Mouse (Mus musculus) MEL (cell line): ENCODE data around the gene Rpl31. TPM values are rescaled to one million over a fixed set of nuclear protein-coding genes. Genes with fewer than 3 reads are reported as not detected.

Experiments used
- DNase-seq: peaks from one replicate; pipeline ENCODE4 v3.0.0; 2011; ENCODE audit warnings: low read depth, low spot score
- H3K27ac ChIP-seq: 2 replicates; pipeline ENCODE4 v1.5.1; 2012; ENCODE audit warnings: low read depth, mild to moderate bottlenecking, control low read depth, low read length, moderate library complexity; ENCODE audit not compliant: control insufficient read depth
- H3K27me3 ChIP-seq, 2 experiments: fragments of 150-350 bp in 1 of 2; sonication (generic) in 1 of 2; 2 replicates each; pipeline ENCODE4 v1.6.1; 2012; ENCODE audit warnings: low read length in 2 of 2, mild to moderate bottlenecking in 2 of 2, improper control_type of control experiment in 1 of 2, moderate library complexity in 1 of 2; ENCODE audit not compliant: insufficient read depth in 2 of 2, control insufficient read depth in 1 of 2
- H3K36me3 ChIP-seq, 2 experiments: 2 replicates each; pipeline ENCODE4 v1.6.1; 2012 to 2014; ENCODE audit warnings: low read length in 2 of 2, improper control_type of control experiment in 1 of 2, inconsistent platforms in 1 of 2, mild to moderate bottlenecking in 1 of 2; ENCODE audit not compliant: insufficient read depth in 2 of 2, control insufficient read depth in 1 of 2
- H3K4me1 ChIP-seq, 2 experiments: fragments of 150-350 bp in 1 of 2; sonication (generic) in 1 of 2; 2 replicates each; pipeline ENCODE4 v1.6.1; 2012; ENCODE audit warnings: low read length in 2 of 2, improper control_type of control experiment in 1 of 2, mild to moderate bottlenecking in 1 of 2; ENCODE audit not compliant: insufficient read depth in 2 of 2, control insufficient read depth in 1 of 2
- H3K4me3 ChIP-seq, 2 experiments: fragments of 150-350 bp in 1 of 2; sonication (generic) in 1 of 2; 2 replicates each; pipeline ENCODE4 v1.5.1; 2012; ENCODE audit warnings: low read depth in 2 of 2, low read length in 2 of 2, mild to moderate bottlenecking in 2 of 2, moderate library complexity in 2 of 2, control low read depth in 1 of 2, improper control_type of control experiment in 1 of 2; ENCODE audit not compliant: control insufficient read depth in 1 of 2, insufficient read depth in 1 of 2
- H3K79me2 ChIP-seq: 2 replicates; pipeline ENCODE4 v1.6.1; 2012; ENCODE audit warnings: mild to moderate bottlenecking, low read length, moderate library complexity; ENCODE audit not compliant: control insufficient read depth, poor library complexity, insufficient read depth
- H3K9ac ChIP-seq: 2 replicates; pipeline ENCODE4 v1.6.1; 2012; ENCODE audit warnings: low read depth, mild to moderate bottlenecking, control low read depth, low read length, moderate library complexity; ENCODE audit not compliant: control insufficient read depth, poor library complexity, severe bottlenecking
- H3K9me3 ChIP-seq: fragments of 150-350 bp; sonication (generic); replicated peaks from 2 replicates; pipeline ENCODE4 v1.6.1; 2012; ENCODE audit warnings: mild to moderate bottlenecking, low read length, improper control_type of control experiment, moderate library complexity; ENCODE audit not compliant: insufficient read depth
- CHD1 ChIP-seq: IDR thresholded peaks from 2 replicates; pipeline ENCODE4 v1.6.1; 2012; ENCODE audit warnings: low read depth, mild to moderate bottlenecking, inconsistent platforms, low read length, improper control_type of control experiment
- CHD2 ChIP-seq: IDR thresholded peaks from 2 replicates; pipeline ENCODE4 v1.6.1; 2011; ENCODE audit warnings: low read length, improper control_type of control experiment
- CTCF ChIP-seq, 3 experiments: IDR thresholded peaks in 2 of 3; conservative IDR thresholded peaks in 1 of 3; 2 replicates each; pipeline ENCODE4 v1.5.1; 2011 to 2012; ENCODE audit warnings: low read length in 3 of 3, low read depth in 2 of 3, mild to moderate bottlenecking in 2 of 3, improper control_type of control experiment in 1 of 3, inconsistent platforms in 1 of 3, mixed read lengths in 1 of 3, moderate library complexity in 1 of 3; ENCODE audit not compliant: control insufficient read depth in 1 of 3, insufficient read depth in 1 of 3, poor library complexity in 1 of 3, severe bottlenecking in 1 of 3
- E2F4 ChIP-seq: IDR thresholded peaks from 2 replicates; pipeline ENCODE4 v1.6.1; 2011; ENCODE audit warnings: low read depth, low read length, improper control_type of control experiment, borderline replicate concordance
- ELF1 ChIP-seq: IDR thresholded peaks from 2 replicates; pipeline ENCODE4 v1.6.1; 2014; ENCODE audit warnings: low read depth, mild to moderate bottlenecking, inconsistent platforms, low read length, improper control_type of control experiment, moderate library complexity
- EP300 ChIP-seq, 2 experiments: IDR thresholded peaks; 2 replicates each; pipeline ENCODE4 v1.6.1; 2011; ENCODE audit warnings: improper control_type of control experiment in 2 of 2, low read length in 2 of 2, low read depth in 1 of 2, mild to moderate bottlenecking in 1 of 2
- ETS1 ChIP-seq: IDR thresholded peaks from 2 replicates; pipeline ENCODE4 v1.6.1; 2012; ENCODE audit warnings: low read depth, mild to moderate bottlenecking, inconsistent platforms, low read length, improper control_type of control experiment, moderate library complexity
- GABPA ChIP-seq: IDR thresholded peaks from 2 replicates; pipeline ENCODE4 v1.6.1; 2012; ENCODE audit warnings: low read depth, mild to moderate bottlenecking, inconsistent platforms, low read length, improper control_type of control experiment, moderate library complexity
- GATA1 ChIP-seq: IDR thresholded peaks from 2 replicates; pipeline ENCODE4 v1.6.1; 2011; ENCODE audit warnings: low read depth, low read length, improper control_type of control experiment
- HCFC1 ChIP-seq: IDR thresholded peaks from 2 replicates; pipeline ENCODE4 v1.6.1; 2012; ENCODE audit warnings: low read depth, mild to moderate bottlenecking, inconsistent platforms, low read length, improper control_type of control experiment, moderate library complexity
- JUND ChIP-seq: IDR thresholded peaks from 2 replicates; pipeline ENCODE4 v1.6.1; 2011; ENCODE audit warnings: low read depth, mild to moderate bottlenecking, improper control_type of control experiment, low read length
- KAT2A ChIP-seq: conservative IDR thresholded peaks from 2 replicates; pipeline ENCODE4 v1.6.1; 2012; ENCODE audit warnings: low read depth, low read length, improper control_type of control experiment, inconsistent platforms
- MAX ChIP-seq: IDR thresholded peaks from 2 replicates; pipeline ENCODE4 v1.6.1; 2011; ENCODE audit warnings: low read length, improper control_type of control experiment
- MEF2A ChIP-seq: IDR thresholded peaks from 2 replicates; pipeline ENCODE4 v1.6.1; 2014; ENCODE audit warnings: low read depth, mild to moderate bottlenecking, inconsistent platforms, low read length, improper control_type of control experiment; ENCODE audit not compliant: poor library complexity, insufficient replicate concordance, severe bottlenecking; ENCODE audit errors: extremely low read depth
- MXI1 ChIP-seq: IDR thresholded peaks from 2 replicates; pipeline ENCODE4 v1.6.1; 2011; ENCODE audit warnings: mild to moderate bottlenecking, low read depth, low read length, improper control_type of control experiment
- MYB ChIP-seq: IDR thresholded peaks from 2 replicates; pipeline ENCODE4 v1.6.1; 2011; ENCODE audit warnings: mild to moderate bottlenecking, low read depth, low read length, improper control_type of control experiment
- MYC ChIP-seq: IDR thresholded peaks from 2 replicates; pipeline ENCODE4 v1.6.1; 2011; ENCODE audit warnings: low read depth, mild to moderate bottlenecking, low read length, improper control_type of control experiment, moderate library complexity
- NELFE ChIP-seq: IDR thresholded peaks from 2 replicates; pipeline ENCODE4 v1.6.1; 2011; ENCODE audit warnings: low read depth, low read length, improper control_type of control experiment
- POLR2AphosphoS5 ChIP-seq: IDR thresholded peaks from 2 replicates; pipeline ENCODE4 v1.6.1; 2012; ENCODE audit warnings: low read depth, borderline replicate concordance, mild to moderate bottlenecking, inconsistent platforms, low read length, moderate library complexity, mixed read lengths
- RCOR1 ChIP-seq: IDR thresholded peaks from 2 replicates; pipeline ENCODE4 v1.6.1; 2012; ENCODE audit warnings: low read depth, mild to moderate bottlenecking, inconsistent platforms, low read length, improper control_type of control experiment
- SIN3A ChIP-seq: IDR thresholded peaks from 2 replicates; pipeline ENCODE4 v1.6.1; 2012; ENCODE audit warnings: low read length, improper control_type of control experiment, inconsistent platforms
- SMC3 ChIP-seq: IDR thresholded peaks from 2 replicates; pipeline ENCODE4 v1.6.1; 2011; ENCODE audit warnings: low read depth, low read length, improper control_type of control experiment
- TAL1 ChIP-seq: IDR thresholded peaks from 2 replicates; pipeline ENCODE4 v1.6.1; 2012; ENCODE audit warnings: mild to moderate bottlenecking, inconsistent platforms, low read length, moderate library complexity, mixed read lengths
- TCF12 ChIP-seq: IDR thresholded peaks from 2 replicates; pipeline ENCODE4 v1.6.1; 2014; ENCODE audit warnings: low read depth, mild to moderate bottlenecking, inconsistent platforms, low read length, improper control_type of control experiment, moderate library complexity
- USF2 ChIP-seq, 2 experiments: IDR thresholded peaks; 2 replicates each; pipeline ENCODE4 v1.6.1; 2011 to 2012; ENCODE audit warnings: improper control_type of control experiment in 2 of 2, low read length in 2 of 2, borderline replicate concordance in 1 of 2, inconsistent platforms in 1 of 2, low read depth in 1 of 2, mild to moderate bottlenecking in 1 of 2; ENCODE audit not compliant: insufficient read depth in 1 of 2
- ZC3H11A ChIP-seq: IDR thresholded peaks from 2 replicates; pipeline ENCODE4 v1.6.1; 2012; ENCODE audit warnings: low read depth, mild to moderate bottlenecking, inconsistent platforms, low read length, improper control_type of control experiment
- ZKSCAN1 ChIP-seq: IDR thresholded peaks from 2 replicates; pipeline ENCODE4 v1.6.1; 2012; ENCODE audit warnings: low read depth, mild to moderate bottlenecking, inconsistent platforms, low read length, improper control_type of control experiment, moderate library complexity
- ZMIZ1 ChIP-seq: IDR thresholded peaks from 2 replicates; pipeline ENCODE4 v1.6.1; 2012; ENCODE audit warnings: low read depth, mild to moderate bottlenecking, inconsistent platforms, low read length, improper control_type of control experiment, moderate library complexity
- polyA plus RNA-seq, 2 experiments: library from polyadenylated mRNA; stranded (reverse) in 1 of 2; unstranded in 1 of 2; fragments of >175 nt in 1 of 2; fragments of >200 nt in 1 of 2; gene quantifications; 2 replicates each; pipeline versions ENCODE4 v1.2.1 to v1.2.4; 2012; ENCODE audit warnings: low replicate concordance in 2 of 2, low read depth in 1 of 2; ENCODE audit not compliant: insufficient read length in 2 of 2, insufficient read depth in 1 of 2, missing spikeins in 1 of 2
- total RNA-seq: library from RNA; depleted of rRNA; stranded (reverse); fragments of 300-350 nt; gene quantifications from 2 replicates; pipeline ENCODE4 v1.2.3, GENCODE M21; 2012

Rpl31 gene
- total and polyA plus RNA-seq, 3 experiments, result 848 to 2,111 TPM; not detected in 1

DNA sequence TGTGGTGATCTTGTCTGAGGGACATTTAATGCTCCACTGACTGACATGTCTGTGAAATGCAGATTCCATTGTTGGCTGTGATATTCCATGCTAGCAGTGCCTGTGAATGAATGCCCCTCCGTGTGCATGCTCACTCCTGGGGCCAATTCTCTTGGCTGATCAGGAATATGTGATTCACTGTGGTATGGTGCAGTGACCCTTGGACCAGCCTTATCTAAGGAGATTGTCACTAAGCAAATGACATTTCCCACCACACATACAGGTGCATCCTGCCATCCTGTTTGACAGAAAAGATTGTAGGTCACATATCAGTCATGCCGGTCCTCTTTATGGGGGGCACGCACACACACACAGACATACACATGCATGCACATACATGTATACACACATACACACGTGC is 35.2 kb upstream of the Rpl31 start:
- no peak for DNase-seq

DNA sequence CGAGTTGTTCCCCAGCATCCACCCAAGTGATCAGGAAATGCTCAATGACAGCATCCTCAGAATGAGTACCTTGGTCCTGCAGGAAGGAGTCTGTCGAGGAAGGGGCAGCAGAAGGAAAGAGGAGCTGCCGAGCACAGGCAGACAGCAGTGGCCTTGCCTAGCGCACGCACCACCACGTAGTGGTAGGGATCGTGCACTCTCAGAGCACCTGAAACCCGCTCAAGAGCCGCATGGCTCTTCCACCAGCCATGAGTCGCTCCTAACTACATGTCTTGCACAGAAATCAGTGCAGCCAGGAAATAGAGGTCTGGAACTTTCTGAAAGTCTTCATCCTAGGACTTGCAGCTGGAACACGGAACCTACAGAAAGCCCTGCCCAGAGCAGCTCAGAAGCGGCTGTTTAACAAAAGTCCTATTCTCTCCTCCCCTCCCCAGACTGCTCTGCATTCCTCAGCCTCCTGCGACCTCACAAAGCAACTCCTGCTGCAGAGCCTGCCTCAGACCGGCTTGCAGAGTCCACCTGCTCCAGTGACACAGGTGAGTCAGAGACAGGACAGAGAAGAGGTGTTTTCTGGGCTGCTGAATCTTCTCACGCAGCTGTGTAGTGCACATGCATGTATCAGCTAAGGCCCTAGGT is 32.0 kb upstream of the Rpl31 start:
- Histone ChIP-seq H3K27ac (no peak overlapping the region), H3K79me2 (no peaks in the 10 kb centered on the region), H3K27me3 (peaks cover 4 to 12% of the 10 kb centered on the region in 2 experiments), H3K4me3 (no peak overlapping the region), H3K36me3 (peaks cover 0 to 7% of the 10 kb centered on the region in 2 experiments; a peak in 2 of 4 replicates), H3K4me1 (peaks cover 0 to 7% of the 10 kb centered on the region in 2 experiments; a peak in 2 of 4 replicates), H3K9ac (no peak overlapping the region), H3K9me3 (no peaks in the 10 kb centered on the region)
- DNase-seq, result no peak
- TF ChIP-seq MEF2A, result no peak
- no peak for TF ChIP-seq ZMIZ1
- TF ChIP-seq MAX, result no peak
- no peak for TF ChIP-seq TCF12
- no peak for TF ChIP-seq CHD1
- TF ChIP-seq KAT2A, result no peak
- no peak for TF ChIP-seq CTCF (IDR thresholded peaks at IDR 0.05 in 2 of 3, conservative IDR thresholded peaks at IDR 0.05 in 1 of 3; ENCODE audit: control insufficient read depth in 1 of 3, insufficient read depth in 1 of 3, low read depth in 2 of 3, low read length in 3 of 3, poor library complexity in 1 of 3, severe bottlenecking in 1 of 3)
- no peak for TF ChIP-seq MYC
- no peak for TF ChIP-seq GATA1
- TF ChIP-seq SIN3A, result no peak
- TF ChIP-seq POLR2AphosphoS5, result no peak
- TF ChIP-seq GABPA, result no peak
- TF ChIP-seq HCFC1, result no peak
- no peak for TF ChIP-seq RCOR1
- TF ChIP-seq ELF1, result no peak
- no peak for TF ChIP-seq MYB
- TF ChIP-seq ETS1, result no peak
- TF ChIP-seq E2F4, result no peak
- no peak for TF ChIP-seq NELFE
- TF ChIP-seq SMC3, result no peak

More for the DNA sequence above, 35.2 kb upstream of the Rpl31 start:
- no peak for TF ChIP-seq ZC3H11A
- no peak for TF ChIP-seq USF2 (IDR thresholded peaks at IDR 0.05; ENCODE audit: borderline replicate concordance in 1 of 2, insufficient read depth in 1 of 2, low read depth in 1 of 2, low read length in 2 of 2)
- TF ChIP-seq CTCF (IDR thresholded peaks at IDR 0.05 in 2 of 3, conservative IDR thresholded peaks at IDR 0.05 in 1 of 3; ENCODE audit: control insufficient read depth in 1 of 3, insufficient read depth in 1 of 3, low read depth in 2 of 3, low read length in 3 of 3, poor library complexity in 1 of 3, severe bottlenecking in 1 of 3), result no peak
- no peak for TF ChIP-seq MXI1
- no peak for TF ChIP-seq JUND
- TF ChIP-seq ZKSCAN1, result no peak
- no peak for TF ChIP-seq CHD2
- TF ChIP-seq MYB, result no peak
- TF ChIP-seq NELFE, result no peak
- no peak for TF ChIP-seq KAT2A
- TF ChIP-seq TAL1, result no peak
- TF ChIP-seq SMC3, result no peak
- no peak for TF ChIP-seq EP300 (IDR thresholded peaks at IDR 0.05; ENCODE audit: low read depth in 1 of 2, low read length in 2 of 2)
- TF ChIP-seq POLR2AphosphoS5, result no peak
- TF ChIP-seq ETS1, result no peak
- no peak for TF ChIP-seq GATA1
- no peak for TF ChIP-seq TCF12
- TF ChIP-seq MYC, result no peak
- no peaks in the 10 kb centered on the region for H3K4me1 ChIP-seq
- H3K27me3 ChIP-seq, result peaks cover 2 to 18% of the 10 kb centered on the region in 2 experiments
- H3K27ac ChIP-seq, result no peak overlapping the region
- H3K9me3 ChIP-seq, result no peaks in the 10 kb centered on the region
- H3K36me3 ChIP-seq, result no peaks in the 10 kb centered on the region
- H3K9ac ChIP-seq, result no peak overlapping the region
- H3K79me2 ChIP-seq, result no peaks in the 10 kb centered on the region
- H3K4me3 ChIP-seq, result no peak overlapping the region
